Mouse (Mus musculus) spleen, postnatal 36 days (tissue): ENCODE measurements at regions not wholly inside any gene's neighbourhood (a gene's known extent, or its start where the extent isn't known, plus 50 kb on each side); places are given as distances from the start of the nearest gene placed in this dataset.

Experiments used
- DNase-seq, 2 experiments: peaks; one replicate each; pipeline ENCODE4 v3.0.0; 2022; ENCODE audit warnings: low spot score in 2 of 2, mixed read lengths in 1 of 2

DNA sequence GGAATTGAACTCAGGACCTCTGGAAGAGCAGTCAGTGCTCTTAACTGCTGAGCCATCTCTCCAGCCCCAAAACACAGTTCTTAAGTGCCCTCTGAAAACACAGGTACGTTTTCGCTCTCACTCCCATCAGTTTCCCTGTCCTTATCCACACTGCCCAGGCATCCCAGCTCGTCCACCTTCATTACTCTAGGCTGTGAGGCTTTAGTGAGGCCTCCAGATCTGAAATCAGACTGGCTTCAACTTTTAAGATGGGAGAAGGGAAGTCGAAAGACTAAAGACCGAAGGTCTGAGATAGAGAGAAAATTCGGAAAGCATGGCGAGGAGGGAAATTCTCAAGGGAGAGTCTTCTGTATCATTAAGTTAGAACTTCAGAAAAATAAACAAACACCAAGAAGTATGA is 54.8 kb upstream of the Tet2 start:
- DNase-seq: no peak

GRCm38 (mm10) chr3:133600447-133601220 is 55.7 kb upstream of the Tet2 start:
- no peak for DNase-seq

DNA sequence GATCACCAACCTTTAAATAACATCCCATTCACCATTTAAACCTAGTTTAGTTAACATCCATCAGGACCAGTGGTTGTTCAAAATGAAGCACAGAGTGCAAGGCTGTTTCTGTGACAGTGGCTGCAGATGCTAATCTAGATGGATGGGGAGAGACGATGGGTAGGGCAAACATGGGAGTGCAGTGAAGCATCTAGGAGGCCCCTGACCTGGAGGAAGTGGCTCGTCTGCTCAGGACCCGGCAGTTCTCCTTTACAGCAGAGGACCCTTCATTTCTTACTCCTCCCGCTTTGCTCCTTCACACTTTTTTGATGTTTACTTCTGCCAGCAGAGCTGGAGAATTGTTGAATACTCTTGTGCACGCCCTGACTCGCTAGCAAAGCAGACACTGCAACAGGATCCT is 60.5 kb upstream of the Tet2 start:
- no peak for DNase-seq

- no peak for DNase-seq
Observed at GRCm38 (mm10) chr3:133608845-133609261, 63.9 kb upstream of the Tet2 start.

DNA sequence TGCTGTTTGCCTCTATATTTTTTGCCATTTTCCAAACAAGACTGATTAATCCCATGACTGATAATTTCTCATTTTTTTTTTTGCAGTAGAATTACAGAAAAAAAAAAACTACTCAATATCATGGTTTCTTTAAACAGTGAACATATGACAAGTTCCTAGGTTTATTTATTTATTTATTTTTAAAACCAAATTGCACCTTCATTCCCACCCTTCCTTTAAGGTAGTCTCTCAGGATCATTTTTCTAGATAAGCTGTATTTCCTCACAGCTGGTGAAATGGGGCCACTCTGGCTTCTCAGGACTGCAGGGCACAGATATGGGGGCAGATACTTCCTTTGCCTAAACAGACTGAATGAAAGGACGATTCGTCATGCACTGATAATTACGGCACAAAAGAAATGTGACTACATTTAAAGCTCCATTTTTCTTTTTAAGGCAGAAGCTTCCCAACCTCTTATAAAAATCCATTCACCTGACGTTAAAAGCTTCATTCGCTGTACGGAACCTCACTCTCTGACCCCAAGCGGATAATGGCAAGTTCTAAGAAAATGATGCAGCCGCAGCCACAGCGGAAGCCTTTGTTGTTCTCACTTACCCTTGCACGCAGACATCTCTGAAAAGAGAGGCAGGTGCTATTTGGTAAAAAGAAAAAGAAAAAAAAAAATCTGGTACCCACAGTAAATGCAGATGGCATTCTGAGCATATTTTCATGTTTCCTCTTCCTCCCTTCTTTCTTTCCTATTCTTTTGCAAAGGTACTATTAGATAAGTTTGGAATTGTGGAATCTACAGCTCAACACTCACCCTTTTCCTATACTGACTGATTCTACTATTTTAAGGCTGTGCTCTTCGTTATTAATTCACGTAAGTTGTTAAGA is 69.1 kb upstream of the Tet2 start:
- peak; percentile 3 to 5 for DNase-seq

- no peak for DNase-seq
Observed at GRCm38 (mm10) chr3:133614712-133615426, 69.9 kb upstream of the Tet2 start.

GRCm38 (mm10) chr3:133617036-133617435 is 72.1 kb upstream of the Tet2 start:
- DNase-seq: no peak

- no peak for DNase-seq
Observed at GRCm38 (mm10) chr3:133618491-133618890, 73.6 kb upstream of the Tet2 start.

GRCm38 (mm10) chr3:133623201-133623744 is 78.3 kb upstream of the Tet2 start:
- DNase-seq: peak; percentile 8 to 14

DNA sequence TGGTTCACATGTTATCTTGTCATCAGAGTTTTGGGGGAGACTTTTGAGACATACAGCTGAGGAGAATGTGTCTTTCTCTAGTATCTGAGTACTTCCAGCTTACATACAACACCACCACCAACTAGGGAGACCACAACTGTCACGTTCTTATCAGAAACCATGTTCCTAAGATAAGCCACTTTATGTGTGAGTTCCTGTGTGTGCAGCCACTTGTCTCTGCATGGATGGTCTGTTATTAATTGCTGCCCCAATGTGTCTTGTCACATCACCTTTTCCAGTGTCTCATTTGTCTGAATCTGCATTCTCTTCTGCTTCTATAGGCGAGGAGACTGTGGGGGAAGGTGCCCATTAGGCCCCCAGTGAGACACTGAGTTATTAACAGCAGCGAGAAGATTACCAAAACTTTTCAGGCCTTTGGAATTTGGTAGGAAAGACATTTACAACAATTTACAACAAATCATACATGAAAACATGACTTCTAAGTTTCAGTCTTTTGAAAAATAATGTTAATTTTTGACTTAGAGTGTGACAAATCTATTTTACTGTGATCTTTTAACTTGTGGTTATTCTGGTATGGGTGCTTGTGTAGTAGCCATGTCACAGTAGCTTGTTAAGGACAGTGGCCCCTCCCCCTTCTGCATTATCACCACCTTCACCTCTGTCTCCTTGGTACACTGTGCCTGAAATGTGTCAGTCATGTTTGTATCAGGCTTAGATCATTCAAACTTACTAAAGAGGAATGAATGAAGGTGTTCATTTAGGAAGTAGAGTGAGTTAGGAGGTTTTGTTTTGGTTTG is 79.3 kb upstream of the Tet2 start:
- DNase-seq: no peak

DNA sequence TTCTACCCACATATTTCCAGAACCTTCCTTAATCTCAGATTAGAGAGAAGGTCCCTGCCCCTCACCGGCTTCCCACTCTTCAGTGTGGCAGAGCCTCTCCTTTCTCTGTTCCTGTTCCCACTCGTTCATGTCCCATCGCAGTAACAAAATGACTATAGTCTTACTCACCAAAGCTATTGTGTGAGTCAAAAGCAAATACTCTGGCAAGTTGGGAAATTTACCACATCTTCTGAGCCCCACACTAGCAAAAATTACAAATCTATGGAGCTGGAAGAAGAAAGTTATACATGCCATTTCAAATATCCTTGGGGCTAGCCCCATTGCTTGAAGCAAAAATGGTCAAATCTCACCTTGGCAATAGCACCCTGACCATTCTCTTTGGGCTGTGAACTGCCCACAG is 80.1 kb upstream of the Tet2 start:
- DNase-seq: no peak

GRCm38 (mm10) chr3:133626442-133626841 is 81.5 kb upstream of the Tet2 start:
- DNase-seq: no peak

- no peak for DNase-seq
Observed at GRCm38 (mm10) chr3:133627116-133627844, 82.3 kb upstream of the Tet2 start.

- no peak for DNase-seq
Observed at GRCm38 (mm10) chr3:133634306-133634705, 89.4 kb upstream of the Tet2 start.

DNA sequence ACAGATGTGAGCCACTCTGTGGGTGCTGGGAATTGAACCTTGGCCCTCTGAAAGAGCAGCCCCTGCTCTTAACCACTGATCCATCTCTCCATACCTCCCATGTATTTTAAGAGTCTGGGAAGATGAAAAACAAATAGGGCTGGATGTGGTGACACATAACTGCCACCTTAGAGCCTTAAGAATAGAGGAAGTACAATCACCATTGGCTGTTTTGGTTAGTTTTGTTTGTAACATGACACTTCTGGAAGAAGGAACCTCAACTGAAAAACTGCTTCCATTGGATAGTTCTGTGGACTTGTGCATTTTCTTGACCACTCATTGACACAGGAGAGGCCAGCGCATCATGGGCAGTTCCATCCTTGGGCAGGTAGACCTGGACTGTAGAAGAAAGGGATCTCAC is 100.7 kb upstream of the Tet2 start:
- no peak for DNase-seq

DNA sequence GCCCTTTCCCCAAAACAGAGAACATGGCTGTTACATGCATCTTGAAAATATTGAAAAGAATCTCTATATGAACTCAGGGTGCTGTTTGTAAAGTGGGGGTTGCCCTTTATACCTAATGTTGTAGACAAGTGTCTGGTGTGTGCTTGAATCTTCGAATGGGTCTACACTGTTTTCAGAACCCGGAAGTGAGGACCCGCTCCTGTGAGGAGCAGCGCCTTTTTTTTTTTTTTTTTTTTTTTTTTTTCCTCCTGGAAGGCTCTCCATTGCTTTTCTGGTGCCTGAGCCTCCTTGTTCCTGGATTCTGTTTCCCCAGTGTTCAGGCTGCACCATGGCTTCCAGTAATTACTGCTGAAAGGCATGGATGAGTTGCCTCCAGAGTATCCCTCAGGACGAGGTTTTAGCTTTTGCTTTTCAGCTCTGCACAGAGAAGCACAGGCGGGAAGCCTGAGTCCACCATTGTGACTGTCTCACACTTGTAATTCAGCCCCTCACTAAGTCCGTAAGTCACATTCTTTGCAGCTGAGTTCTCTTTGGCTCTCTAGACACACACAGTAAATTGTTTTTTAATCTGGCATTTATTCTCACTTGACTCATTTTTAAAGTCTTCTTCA is 101.6 kb upstream of the Tet2 start:
- DNase-seq: no peak

DNA sequence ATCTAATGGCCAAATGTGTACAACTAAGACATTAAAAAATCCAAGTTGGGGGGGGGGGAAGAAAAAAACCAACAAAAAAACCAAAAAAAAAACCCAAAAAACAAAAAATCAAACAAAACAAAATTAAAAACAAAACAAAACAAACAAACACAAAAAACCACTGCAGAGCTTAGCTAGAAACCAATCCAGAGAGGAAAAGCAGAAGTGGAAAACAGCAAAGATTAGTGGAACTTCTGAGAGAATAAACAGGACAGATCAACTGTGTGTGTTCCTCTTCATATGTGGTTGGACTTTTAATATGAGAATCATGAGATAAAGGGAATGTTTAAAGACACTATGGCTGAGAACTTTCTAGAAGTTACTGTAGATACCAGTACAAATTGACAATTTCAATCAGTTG is 105.1 kb upstream of the Tet2 start:
- DNase-seq: no peak

DNA sequence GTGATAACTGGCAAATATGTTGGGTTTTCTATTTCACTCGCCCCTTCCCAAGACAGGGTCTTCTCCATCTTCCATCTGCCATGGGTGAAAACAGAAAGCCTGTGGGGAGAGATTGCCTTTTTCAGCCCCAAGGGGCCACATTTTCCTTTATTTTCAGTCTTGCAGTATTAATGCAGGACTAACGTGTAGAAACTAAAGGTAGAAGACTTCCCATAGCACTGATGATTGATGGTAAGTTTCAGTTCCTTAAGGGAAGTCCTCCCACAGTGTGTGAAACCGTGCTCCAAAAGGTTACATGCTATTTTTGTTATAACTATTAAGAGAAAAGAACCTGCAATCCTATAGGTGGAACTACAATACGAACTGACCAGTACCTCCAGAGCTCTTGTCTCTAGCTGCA is 107.1 kb upstream of the Tet2 start:
- DNase-seq: peak in 1 of 2 experiments; percentile 14

DNA sequence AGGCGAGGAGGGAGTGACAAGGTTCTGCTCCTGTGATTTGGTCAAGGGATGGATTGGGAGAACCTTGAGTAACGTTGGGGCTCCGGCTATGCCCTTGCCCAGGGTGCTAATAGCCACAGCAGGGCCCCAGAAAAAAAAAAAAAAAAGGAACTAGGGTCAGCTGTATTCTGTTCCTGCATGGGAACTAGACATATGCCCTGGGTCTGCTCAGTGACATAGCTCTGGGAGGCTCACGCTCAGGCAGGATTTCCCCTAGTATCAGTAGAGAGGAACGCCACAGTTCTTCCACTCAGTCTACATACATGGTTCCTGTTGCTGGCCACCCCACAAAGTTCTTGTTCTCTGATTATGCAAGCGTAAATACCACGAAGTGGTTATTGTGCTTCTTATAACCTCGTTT is 114.8 kb upstream of the Tet2 start:
- DNase-seq: peak; percentile 48 to 51

DNA sequence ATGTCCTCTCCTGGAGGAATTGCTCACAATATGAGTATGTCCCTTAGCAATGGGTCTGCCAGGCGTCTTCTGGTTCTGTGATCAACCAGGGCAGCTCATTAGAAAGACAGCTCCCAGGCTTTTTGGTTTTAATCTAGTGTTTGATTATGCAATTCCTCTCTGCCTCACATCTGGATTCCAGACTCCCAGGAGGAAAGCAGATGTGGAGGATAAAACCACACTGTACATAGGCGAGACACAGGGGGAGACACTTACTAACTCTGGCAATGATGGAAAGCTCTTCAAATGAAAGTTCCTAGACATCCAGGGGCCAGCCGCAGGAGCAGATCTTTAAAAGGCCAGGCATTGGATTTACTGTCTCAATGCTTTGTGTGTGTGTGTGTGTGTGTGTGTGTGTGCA is 116.4 kb upstream of the Tet2 start:
- DNase-seq: no peak
